Mouse (Mus musculus) layer of hippocampus, postnatal 36 days (tissue): ENCODE measurements around the gene Fgfr2. TPM values are rescaled to one million over a fixed set of nuclear protein-coding genes. Genes with fewer than 3 reads are reported as not detected.

Source experiments
- DNase-seq, 2 experiments: peaks; one replicate each; pipeline ENCODE4 v3.0.0; 2022
- total RNA-seq, 2 experiments: library from RNA; stranded (reverse); gene quantifications; 2 replicates each; pipeline ENCODE4 v1.2.3; 2021

Fgfr2 gene
- total RNA-seq, 2 experiments from 2014 or later, result 45.4 to 47.9 TPM

GRCm38 (mm10) chr7:132608316-132609020 lies 514.7 kb downstream of the Fgfr2 start:
- DNase-seq, result no peak

- no peak for DNase-seq
Observed at GRCm38 (mm10) chr7:132605689-132606088, 517.5 kb downstream of the Fgfr2 start.

DNA sequence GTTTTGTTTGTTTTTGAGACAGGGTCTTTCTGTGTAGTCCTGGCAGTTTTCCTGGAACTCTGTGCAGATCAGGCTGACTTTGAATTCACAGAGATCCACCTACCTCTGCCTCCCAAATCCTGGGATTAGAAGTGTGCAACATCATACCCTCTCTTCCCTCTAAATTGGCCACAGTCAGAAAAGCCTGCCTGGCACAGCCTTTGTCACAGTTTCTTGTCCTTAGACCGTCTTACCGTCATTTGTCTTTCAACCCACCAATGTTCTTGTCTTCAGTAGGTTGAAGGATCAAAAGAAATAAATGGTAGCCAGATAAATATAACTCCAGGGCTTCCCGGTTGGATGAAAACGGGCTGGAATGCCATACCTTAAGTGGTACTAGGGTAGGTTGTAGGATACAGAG lies 518.4 kb downstream of the Fgfr2 start:
- no peak for DNase-seq

DNA sequence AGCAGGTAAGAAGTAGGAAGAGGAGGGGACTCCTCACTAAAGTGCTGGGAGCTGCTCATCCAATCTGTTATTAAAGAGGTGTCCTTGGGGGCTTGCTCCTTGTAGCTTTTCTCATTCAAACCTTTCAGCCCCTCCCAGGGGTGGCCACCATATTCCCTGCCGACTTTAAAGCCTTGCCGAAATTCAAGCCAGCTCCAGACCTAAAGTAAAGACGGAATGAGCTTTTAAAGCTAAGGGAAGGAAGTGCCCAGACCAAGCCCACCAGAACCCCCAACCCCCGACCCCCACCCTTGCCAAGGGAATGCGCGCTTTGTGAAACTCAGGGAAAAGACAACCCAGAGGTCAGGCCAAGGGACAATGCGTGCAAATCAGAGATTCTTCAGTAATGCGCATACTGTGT lies 522.2 kb downstream of the Fgfr2 start:
- DNase-seq, result no peak

GRCm38 (mm10) chr7:132600026-132600425 lies 523.1 kb downstream of the Fgfr2 start:
- DNase-seq, result no peak

DNA sequence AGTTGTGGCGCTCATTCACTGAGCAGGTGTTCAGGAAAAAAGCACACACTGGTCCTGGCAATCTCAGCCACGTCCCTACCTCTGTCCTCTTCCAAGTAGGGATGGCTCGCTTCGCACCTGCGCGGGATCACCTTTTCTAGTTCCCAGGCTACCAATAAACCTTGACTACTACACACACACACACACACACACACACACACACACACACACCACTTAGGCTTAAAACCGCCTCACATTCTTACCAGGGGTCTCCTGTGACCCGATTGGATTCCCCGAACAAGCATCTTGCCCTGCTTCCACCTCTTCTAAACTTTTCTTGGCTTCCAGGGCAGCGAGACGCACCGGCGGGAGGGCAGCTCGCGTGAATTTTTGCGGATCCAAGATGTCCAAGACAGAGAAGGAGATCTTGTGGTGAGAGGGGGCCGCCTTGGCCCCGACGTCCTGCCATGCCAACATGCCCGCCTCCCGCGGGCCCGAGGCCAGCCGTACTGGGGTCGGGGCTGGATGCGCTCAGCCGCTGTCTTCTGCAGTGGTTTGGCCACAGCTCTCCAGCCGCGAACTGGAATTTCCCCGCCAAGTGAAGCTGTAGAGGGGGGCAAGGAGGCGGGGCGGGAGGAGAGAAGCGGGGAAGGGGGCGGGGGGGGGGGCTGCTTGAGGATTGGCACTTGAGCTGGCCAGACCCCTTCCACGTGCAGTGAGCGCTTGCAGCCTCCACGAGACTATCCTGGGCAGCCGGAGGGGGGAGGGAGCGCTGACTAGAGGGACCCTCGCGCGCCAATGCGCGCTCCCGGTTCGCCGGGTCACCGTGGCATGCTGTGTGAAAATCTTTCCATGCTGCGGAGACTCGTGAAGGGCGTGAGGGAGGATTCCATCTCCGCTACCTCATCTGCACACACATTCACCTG lies 523.8 kb downstream of the Fgfr2 start, which contains the start of gene Nkx1-2:
Gene Nkx1-2 (minus strand): TSS at position 567 of the 905 bp plus-strand sequence.
- DNase-seq, result no peak

- DNase-seq, result no peak
Observed at GRCm38 (mm10) chr7:132597251-132598041, 525.7 kb downstream of the Fgfr2 start.

DNA sequence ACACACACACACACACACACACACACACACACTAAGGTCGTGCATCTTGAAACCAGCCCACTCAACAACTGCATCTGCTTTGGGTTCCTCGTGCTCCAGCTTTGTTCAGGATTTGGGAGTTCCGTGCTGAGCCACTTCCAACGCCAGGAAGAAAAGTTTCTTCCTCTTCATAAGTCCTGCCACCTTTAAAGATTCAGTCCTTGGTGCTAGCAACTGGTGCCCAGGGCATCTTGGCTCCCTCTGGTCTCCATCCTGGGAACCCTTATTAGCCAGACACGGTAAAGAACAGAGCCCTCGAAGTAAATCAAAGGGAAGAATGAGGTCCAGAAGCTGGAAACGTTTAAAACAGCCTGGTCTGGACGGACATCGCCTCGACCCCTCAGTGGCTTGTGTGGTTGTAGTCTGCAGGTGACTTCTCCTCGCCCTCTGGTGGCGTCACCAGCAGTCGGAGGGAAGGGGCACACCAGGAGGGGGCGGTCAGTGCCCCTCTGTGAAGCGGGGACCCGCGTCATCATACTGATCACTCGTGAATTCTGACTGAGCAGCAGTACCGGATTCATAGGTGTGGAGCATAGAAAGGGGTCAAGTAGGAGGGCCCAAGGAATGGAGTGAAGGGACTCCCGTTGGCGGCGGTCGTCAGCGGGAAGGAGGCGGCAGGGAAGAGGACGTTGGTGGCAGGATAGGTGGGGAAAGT lies 526.4 kb downstream of the Fgfr2 start:
- no peak for DNase-seq

GRCm38 (mm10) chr7:132595787-132596186 lies 527.4 kb downstream of the Fgfr2 start:
- no peak for DNase-seq

- no peak for DNase-seq
Observed at GRCm38 (mm10) chr7:132594325-132594724, 528.8 kb downstream of the Fgfr2 start.

DNA sequence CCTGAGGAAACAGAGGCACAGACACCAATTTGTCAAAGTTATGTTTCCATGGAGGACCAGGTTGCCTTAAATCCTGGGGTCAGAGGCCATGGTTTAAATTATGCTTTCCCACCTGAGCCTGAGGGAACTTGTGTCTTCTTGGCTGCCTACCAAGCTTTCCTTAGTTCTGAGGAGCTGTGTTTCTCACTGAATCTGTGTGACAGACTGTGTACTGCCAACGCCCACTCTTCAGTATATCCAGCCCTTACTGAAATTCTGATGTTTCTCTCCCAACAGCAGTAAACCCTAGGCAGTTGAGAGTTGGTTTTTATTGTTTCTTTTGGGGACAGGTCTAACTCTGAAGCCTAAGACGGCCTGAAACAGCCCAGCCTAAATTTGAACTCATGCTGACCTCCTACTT lies 529.4 kb downstream of the Fgfr2 start:
- no peak for DNase-seq

GRCm38 (mm10) chr7:132589610-132590009 lies 533.5 kb downstream of the Fgfr2 start:
- no peak for DNase-seq

DNA sequence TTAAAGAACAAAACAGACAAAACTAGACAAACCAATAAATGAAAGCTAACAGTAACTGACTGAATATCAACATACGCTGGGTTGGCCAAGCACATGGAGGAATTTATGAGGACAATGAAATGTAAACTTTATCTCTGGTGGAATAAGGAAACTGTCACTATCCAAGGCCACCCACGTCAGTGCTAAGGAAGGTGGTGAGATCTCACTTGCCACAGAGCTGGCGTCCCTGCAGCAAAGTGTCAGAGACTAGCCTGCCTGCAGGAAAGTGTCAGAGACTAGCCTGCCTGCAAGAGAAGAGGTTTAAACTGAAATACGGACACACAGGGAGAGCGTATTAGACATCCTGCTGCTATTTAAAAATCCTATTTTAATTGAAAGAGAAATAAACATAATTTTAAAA lies 536.0 kb downstream of the Fgfr2 start:
- no peak for DNase-seq

DNA sequence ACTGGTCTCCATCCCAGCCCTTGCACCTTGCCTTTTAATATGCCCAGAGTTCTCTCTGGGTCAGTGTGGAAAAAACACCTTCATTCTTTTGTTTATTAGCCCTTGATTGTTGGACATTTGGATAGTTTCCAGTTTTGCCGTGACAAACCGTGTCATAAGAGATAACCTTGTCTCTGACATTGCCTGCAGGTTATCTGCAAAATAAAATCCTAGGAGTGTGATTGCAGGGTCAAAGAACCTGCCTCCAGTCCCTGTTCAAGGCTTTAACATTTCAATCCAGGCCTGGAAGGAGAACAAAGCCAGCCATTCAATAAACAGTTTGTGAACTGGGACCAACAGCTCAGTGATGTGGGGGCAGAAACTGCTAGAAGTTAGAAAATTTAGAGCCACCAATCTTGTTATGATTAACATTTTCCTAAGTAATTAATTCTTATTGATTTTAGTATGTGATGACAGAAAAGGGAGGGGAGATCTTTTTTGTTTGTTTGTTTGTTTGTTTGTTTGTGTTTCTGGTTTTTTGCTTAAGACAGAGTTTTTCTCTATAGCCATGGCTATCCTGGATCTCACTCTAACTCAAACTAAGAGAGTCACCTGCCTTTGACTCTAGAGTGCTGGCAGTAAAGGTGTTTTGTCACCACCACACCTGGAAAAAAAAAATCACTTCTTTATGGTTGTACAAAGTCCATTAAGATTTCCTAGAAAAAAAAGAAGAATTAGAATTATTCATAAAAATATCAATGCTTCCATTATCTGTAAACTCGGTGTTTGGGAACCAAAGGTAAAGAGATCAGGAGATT lies 537.3 kb downstream of the Fgfr2 start:
- DNase-seq, result no peak

DNA sequence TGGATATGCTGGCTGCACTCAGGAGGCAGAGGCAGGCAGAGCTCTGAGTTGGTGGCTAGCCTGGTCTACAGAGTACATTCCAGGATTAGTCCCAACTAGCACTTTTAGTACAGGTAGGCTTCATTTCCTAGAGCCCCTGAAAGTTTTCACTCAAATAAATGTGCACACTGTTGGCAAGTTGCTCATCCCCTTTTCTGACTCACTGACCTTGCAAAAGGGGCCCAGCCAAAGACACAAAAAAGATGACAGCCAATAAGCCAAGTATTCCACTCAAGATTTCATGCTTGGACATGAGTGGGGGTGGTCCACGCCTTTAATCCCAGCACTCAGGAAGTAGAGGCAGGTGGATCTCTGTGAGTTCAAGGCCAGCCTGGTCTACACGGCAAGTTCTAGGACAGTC lies 541.7 kb downstream of the Fgfr2 start:
- no peak for DNase-seq

DNA sequence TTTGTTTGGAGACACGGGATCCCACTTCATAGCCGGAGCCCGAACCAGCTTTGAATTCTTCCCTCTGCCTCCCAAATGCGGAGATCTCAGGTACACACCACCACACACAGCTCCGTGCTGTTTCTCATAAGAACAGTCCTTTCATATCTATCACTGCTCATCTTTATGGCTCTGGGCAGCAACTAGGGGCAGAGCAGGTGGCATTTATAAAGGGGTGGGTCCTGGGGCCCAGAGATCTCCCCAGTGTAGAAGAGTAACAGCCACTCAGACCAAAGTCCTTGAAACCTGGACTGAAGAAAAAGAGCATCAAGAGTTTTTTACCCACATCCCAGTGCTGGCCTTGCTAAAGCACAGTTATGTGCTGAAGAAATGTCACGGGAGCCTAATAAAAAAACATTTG lies 542.6 kb downstream of the Fgfr2 start:
- DNase-seq, result no peak

GRCm38 (mm10) chr7:132576891-132577290 lies 546.3 kb downstream of the Fgfr2 start:
- no peak for DNase-seq

GRCm38 (mm10) chr7:132576116-132576650 lies 547.0 kb downstream of the Fgfr2 start, which contains the start of gene Oat:
TSS of gene Oat (minus strand) at chr7:132576398.
- DNase-seq, result peak; percentile 91 to 92

DNA sequence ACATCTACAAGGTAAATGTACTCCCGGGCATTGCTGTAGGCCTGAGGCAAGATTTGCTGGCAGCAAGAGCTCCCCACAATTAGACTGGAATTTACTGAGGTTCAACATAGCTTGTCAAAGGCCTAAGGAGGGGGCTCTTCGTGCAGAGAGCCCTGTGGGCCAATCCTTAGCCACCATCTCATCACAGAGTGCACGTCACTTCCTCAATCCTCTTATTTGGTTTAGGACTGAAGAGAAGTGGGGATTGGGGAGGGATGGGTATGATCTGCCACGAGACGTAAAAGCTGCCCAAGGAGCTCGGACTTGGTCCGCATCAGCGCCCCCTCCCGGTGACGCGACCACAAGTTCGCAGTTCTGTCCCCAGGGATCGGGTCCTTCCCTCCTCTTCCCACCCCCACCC lies 547.5 kb downstream of the Fgfr2 start:
- peak; percentile 80 to 83 for DNase-seq

DNA sequence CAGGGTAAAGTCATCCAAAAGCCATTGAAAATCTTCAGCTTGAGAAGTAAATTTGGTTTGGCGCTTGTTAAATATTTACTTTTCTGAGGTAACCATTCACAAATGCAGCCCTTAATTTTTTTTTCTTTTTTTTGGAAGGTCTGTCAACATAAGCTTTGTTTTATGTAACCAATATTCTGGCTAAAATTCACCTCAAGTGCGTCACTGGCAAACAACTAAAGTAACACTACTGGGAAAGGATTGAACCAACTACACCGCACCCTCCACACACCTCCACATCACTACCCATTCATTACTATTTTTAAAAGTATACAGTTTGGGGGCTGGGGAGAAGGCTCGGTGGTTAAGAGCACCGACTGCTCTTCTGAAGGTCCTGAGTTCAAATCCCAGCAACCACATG lies 548.5 kb downstream of the Fgfr2 start:
- DNase-seq, result no peak

DNA sequence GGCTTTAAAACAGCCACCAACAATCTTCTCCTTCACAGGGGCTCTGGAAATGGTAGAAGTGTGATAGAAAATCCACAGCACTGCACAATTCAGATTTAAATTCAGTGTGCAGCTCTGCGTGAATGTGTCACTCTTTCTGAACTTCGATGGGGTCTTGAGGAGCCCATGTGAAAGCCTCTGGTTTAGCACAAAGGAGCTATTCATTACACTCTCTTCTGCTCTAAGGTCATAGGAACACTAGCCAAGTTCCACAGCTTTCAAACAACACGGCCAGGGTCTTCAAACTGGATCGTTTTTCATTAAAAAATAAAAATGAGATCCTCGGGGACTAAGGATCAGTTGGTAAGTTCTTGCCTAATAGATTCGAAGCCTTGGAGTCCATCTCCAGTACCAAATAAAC lies 549.9 kb downstream of the Fgfr2 start:
- no peak for DNase-seq
